Mouse (Mus musculus): ENCODE results near the gene Arih2. TPM values are rescaled to one million over a fixed set of nuclear protein-coding genes. Genes with fewer than 3 reads are reported as not detected.
A peak's percentile ranks its signal among the peaks of the same experiment; 100 is the strongest.

The Arih2 gene
- polyA plus RNA-seq, 1 experiment from 2014 or later = 46.7 TPM

DNA sequence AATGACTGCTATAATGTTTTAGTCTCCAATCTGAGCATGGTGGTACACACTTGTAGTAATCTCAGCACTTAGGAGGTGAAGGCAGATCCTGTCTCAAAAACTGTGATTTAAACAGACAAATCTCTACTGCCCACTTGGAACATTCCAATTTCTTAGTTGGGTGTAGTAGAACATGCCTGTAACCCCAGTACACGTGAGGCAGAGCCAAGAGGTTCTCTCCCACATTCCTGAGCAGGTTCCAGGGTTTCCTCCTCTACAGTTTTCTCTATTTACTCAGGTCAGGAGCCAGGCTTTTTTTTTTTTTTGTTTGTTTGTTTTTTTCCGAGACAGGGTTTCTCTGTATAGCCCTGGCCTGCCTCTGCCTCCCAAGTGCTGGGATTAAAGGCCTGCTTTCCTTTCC lies 49.2 kb downstream of the Arih2 start:
- no peak for ATAC-seq (ENCODE audit: low read depth)
- Histone ChIP-seq H3K9ac (ENCODE audit: low read length) (no peak overlapping the region), H3K4me3 (ENCODE audit: low read length) (no peak overlapping the region), H3K4me2 (ENCODE audit: low read depth, low read length) (no peak overlapping the region), H3K36me3 (ENCODE audit: control insufficient read depth, insufficient read depth, low read length) (peaks cover 15% of the 10 kb centered on the region), H3K27me3 (ENCODE audit: control insufficient read depth, insufficient read depth, low read depth, low read length) (no peaks in the 10 kb centered on the region), H3K9me3 (ENCODE audit: control insufficient read depth, low read length) (no peaks in the 10 kb centered on the region), H3K27ac (ENCODE audit: low read length) (no peak overlapping the region), H3K4me1 (replicated peaks; ENCODE audit: control insufficient read depth, insufficient read depth, low read length) (peaks cover 11% of the 10 kb centered on the region)
- 30% methylated on average over 2 of the region's 2 CpGs for WGBS

DNA sequence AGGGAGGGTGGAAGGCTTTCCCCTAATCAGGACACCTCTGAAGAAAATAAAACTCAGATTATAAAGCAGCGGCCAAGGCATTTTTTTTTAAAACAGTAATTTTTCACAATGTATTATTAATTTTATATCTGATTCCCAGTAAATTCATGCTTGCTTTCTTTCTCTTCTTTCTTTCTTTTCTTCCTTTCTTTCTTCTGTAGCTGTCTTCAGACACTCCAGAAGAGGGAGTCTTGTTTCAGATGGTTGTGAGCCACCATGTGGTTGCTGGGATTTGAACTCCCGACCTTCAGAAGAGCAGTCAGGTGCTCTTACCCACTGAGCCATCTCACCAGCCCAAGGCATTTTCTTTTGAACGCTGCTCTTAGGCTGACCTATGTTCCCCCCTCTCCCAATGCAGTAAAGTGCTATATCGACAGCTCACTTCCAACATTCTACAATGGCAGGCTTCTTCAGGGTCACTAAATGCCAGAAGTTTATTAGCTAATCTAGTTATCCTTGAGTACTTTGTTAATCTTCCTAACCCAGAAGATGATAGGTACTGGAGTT lies 50.1 kb downstream of the Arih2 start:
- 68% methylated on average over 4 of the region's 4 CpGs for WGBS
- ATAC-seq (ENCODE audit: low read depth) = no peak
- Histone ChIP-seq H3K27me3 (ENCODE audit: control insufficient read depth, insufficient read depth, low read depth, low read length) (no peaks in the 10 kb centered on the region), H3K4me3 (ENCODE audit: low read length) (no peak overlapping the region), H3K27ac (ENCODE audit: low read length) (no peak overlapping the region), H3K9me3 (ENCODE audit: control insufficient read depth, low read length) (no peaks in the 10 kb centered on the region), H3K4me1 (replicated peaks; ENCODE audit: control insufficient read depth, insufficient read depth, low read length) (peaks cover 11% of the 10 kb centered on the region), H3K4me2 (ENCODE audit: low read depth, low read length) (no peak overlapping the region), H3K36me3 (ENCODE audit: control insufficient read depth, insufficient read depth, low read length) (peaks cover 11% of the 10 kb centered on the region), H3K9ac (ENCODE audit: low read length) (no peak overlapping the region)

DNA sequence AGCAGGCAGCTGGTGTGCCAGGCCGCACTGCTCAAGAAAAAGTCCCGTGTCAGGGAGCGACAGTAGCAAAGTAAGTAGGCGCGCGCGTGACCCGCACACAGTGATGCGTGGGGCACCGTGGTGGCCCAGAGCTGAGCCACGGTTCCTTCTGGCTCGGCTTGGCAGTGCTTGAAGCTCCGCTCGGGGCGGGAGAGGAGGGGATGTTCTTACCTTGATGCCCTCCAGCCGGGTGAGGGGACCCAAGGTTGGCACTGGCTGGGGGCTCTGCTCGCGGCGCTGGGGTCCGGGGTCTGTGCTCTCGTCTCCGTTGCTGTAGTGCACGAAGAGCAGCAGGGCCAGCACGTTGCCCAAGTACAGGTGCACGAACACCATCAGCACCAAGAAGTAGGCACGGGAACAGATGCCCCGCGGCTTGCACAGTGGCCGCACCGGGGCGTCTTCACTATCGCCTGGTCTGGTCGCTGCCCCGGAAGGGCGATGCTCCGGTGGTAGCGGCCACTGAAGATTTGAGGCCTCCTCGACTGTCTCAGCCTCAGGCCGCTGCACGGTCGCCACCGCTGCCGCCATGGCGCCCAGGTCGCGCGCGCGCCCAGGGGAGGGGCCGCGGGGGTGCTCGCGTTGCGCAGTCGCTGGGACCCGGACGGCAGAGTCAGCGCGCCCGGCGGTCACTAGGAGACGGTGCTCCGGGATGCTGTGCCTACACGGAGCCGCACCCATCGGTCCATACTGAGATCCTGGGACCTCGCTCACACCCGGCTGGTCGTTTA lies 52.0 kb downstream of the Arih2 start, which contains the start of gene P4htm:
Gene P4htm (minus strand): TSS at position 670 of the 767 bp plus-strand sequence.
- no peaks in the 10 kb centered on the region for H3K36me3 ChIP-seq (ENCODE audit: control insufficient read depth, insufficient read depth, low read length)
- H3K4me1 ChIP-seq (replicated peaks; ENCODE audit: control insufficient read depth, insufficient read depth, low read length) = peaks cover 11% of the 10 kb centered on the region
- peak; percentile 88 for ATAC-seq (ENCODE audit: low read depth)
- H3K9ac ChIP-seq (ENCODE audit: low read length) = peak within 1 kb of the TSS; percentile 80
- no peak within 1 kb of the TSS for H3K27ac ChIP-seq (ENCODE audit: low read length)
- WGBS = 1% methylated on average over 59 of the region's 69 CpGs
- H3K4me2 ChIP-seq (ENCODE audit: low read depth, low read length) = peak within 1 kb of the TSS; percentile 92
- H3K9me3 ChIP-seq (ENCODE audit: control insufficient read depth, low read length) = no peaks in the 10 kb centered on the region
- peak within 1 kb of the TSS; percentile 85 for H3K4me3 ChIP-seq (ENCODE audit: low read length)
- H3K27me3 ChIP-seq (ENCODE audit: control insufficient read depth, insufficient read depth, low read depth, low read length) = no peaks in the 10 kb centered on the region

DNA sequence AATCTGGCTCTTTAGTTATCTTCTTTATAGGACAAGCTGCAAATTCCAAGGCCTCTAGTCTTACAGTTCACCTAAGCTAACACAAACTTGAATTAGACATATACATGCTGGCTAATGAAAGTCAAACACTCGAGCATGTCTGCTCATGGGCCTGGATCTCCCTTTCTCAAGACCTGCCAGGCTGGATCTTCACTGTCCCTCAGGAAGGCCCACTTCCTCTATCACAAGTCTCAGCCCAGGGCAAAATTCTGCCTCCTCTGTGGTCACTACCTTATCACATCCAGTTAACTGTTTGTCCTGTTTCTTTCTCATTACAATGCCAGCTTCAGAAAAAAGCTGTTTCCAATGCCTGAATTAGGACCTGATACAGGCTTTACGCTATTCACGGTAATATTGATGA lies 54.8 kb downstream of the Arih2 start:
- Histone ChIP-seq H3K9ac (ENCODE audit: low read length) (no peak overlapping the region), H3K4me1 (replicated peaks; ENCODE audit: control insufficient read depth, insufficient read depth, low read length) (peaks cover 11% of the 10 kb centered on the region), H3K4me2 (ENCODE audit: low read depth, low read length) (no peak overlapping the region), H3K36me3 (ENCODE audit: control insufficient read depth, insufficient read depth, low read length) (no peaks in the 10 kb centered on the region), H3K27ac (ENCODE audit: low read length) (no peak overlapping the region), H3K4me3 (ENCODE audit: low read length) (no peak overlapping the region), H3K9me3 (ENCODE audit: control insufficient read depth, low read length) (no peaks in the 10 kb centered on the region), H3K27me3 (ENCODE audit: control insufficient read depth, insufficient read depth, low read depth, low read length) (no peaks in the 10 kb centered on the region)
- ATAC-seq (ENCODE audit: low read depth) = no peak
- WGBS = 75% methylated on average over 3 of the region's 3 CpGs

DNA sequence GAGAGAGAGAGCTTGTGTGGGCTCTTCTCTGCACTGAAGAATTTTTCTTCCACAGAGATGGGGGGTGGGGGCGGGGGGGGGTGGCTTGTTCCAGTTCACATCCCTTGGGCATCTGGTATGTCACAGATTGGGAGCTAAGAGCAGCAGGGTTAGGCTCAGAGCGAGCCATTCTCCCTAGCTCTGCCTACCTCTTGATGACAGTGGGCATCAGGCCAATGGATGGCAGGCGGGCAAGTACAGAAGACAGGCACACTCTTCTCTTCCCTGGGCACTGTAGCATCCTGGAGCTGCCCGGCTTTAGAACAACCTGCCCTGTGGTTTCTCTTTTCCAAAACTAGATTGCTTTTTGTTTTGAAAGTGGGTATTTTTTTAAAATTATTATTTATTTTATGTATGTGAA lies 57.7 kb downstream of the Arih2 start:
- H3K27me3 ChIP-seq (ENCODE audit: control insufficient read depth, insufficient read depth, low read depth, low read length) = no peaks in the 10 kb centered on the region
- H3K9ac ChIP-seq (ENCODE audit: low read length) = no peak overlapping the region
- no peak for ATAC-seq (ENCODE audit: low read depth)
- peaks cover 14% of the 10 kb centered on the region for H3K4me1 ChIP-seq (replicated peaks; ENCODE audit: control insufficient read depth, insufficient read depth, low read length)
- no peak overlapping the region for H3K4me3 ChIP-seq (ENCODE audit: low read length)
- H3K36me3 ChIP-seq (ENCODE audit: control insufficient read depth, insufficient read depth, low read length) = no peaks in the 10 kb centered on the region
- no peak overlapping the region for H3K4me2 ChIP-seq (ENCODE audit: low read depth, low read length)
- H3K9me3 ChIP-seq (ENCODE audit: control insufficient read depth, low read length) = no peaks in the 10 kb centered on the region
- 77% methylated on average over 4 of the region's 4 CpGs for WGBS
- no peak overlapping the region for H3K27ac ChIP-seq (ENCODE audit: low read length)

DNA sequence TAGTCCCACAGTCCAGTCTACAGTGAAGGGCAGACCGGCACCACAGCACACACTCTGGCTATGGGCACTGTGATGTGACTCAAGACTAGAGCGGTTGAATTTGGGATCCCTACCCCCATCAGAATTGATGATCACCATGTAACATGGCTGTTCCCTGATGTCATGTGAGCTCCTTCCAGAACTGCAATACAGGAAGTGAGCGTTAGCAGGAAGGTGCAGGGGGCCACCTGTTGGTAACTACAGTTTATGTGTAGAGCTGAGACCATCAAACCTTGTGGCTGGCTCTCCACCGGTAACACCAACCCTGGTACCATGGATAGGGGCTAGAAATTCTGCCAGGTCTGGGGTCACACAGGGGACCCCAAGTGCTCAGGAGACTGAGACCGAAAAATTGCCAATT lies 60.0 kb downstream of the Arih2 start:
- H3K4me2 ChIP-seq (ENCODE audit: low read depth, low read length) = no peak overlapping the region
- H3K9ac ChIP-seq (ENCODE audit: low read length) = no peak overlapping the region
- H3K4me1 ChIP-seq (replicated peaks; ENCODE audit: control insufficient read depth, insufficient read depth, low read length) = peaks cover 14% of the 10 kb centered on the region
- no peak overlapping the region for H3K27ac ChIP-seq (ENCODE audit: low read length)
- H3K36me3 ChIP-seq (ENCODE audit: control insufficient read depth, insufficient read depth, low read length) = no peaks in the 10 kb centered on the region
- no peak for ATAC-seq (ENCODE audit: low read depth)
- H3K9me3 ChIP-seq (ENCODE audit: control insufficient read depth, low read length) = no peaks in the 10 kb centered on the region
- 62% methylated on average over 5 of the region's 5 CpGs for WGBS
- H3K27me3 ChIP-seq (ENCODE audit: control insufficient read depth, insufficient read depth, low read depth, low read length) = no peaks in the 10 kb centered on the region
- H3K4me3 ChIP-seq (ENCODE audit: low read length) = no peak overlapping the region

DNA sequence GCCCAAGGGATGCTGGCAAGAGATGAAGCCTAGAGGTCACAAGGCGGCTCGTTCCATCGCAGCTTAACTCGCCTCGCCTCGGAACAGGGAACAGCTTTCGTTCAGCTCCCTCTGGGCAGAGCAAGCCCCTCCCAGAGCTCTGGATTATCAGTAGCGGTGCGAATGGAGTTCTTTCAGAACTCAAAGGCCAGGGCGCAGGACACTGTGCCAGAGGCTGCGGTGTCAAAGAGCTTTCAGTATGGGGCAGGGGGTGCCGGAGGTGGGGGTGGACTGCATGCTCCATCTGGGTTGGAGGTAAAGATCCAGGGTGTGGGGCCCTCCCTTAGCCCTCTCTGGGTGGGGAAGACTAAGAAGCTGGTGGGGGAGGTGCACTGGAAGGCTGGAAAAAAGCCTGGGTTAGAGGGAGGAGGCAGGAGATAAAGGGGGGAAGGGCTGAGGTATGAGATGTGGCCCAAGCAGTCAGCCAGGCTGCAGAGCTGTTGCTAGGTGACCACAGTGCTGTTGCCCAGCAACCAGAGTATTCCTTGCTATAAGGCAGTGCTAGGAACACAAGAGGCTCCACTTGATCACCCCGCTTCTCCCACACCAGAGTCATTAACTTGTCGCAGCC lies 61.5 kb downstream of the Arih2 start:
- H3K4me2 ChIP-seq (ENCODE audit: low read depth, low read length) = peak overlapping the region; percentile 44
- peaks cover 14% of the 10 kb centered on the region for H3K4me1 ChIP-seq (replicated peaks; ENCODE audit: control insufficient read depth, insufficient read depth, low read length)
- ATAC-seq (ENCODE audit: low read depth) = peak; percentile 95
- H3K27me3 ChIP-seq (ENCODE audit: control insufficient read depth, insufficient read depth, low read depth, low read length) = no peaks in the 10 kb centered on the region
- H3K9ac ChIP-seq (ENCODE audit: low read length) = peak overlapping the region; percentile 34; the same call in 1 of the 2 replicates
- H3K4me3 ChIP-seq (ENCODE audit: low read length) = no peak overlapping the region
- WGBS = 6% methylated on average over 14 of the region's 14 CpGs
- H3K27ac ChIP-seq (ENCODE audit: low read length) = 0 out of 2 replicates have a peak overlapping the region, but pooled peaks have one; percentile 58
- no peaks in the 10 kb centered on the region for H3K9me3 ChIP-seq (ENCODE audit: control insufficient read depth, low read length)
- H3K36me3 ChIP-seq (ENCODE audit: control insufficient read depth, insufficient read depth, low read length) = no peaks in the 10 kb centered on the region

DNA sequence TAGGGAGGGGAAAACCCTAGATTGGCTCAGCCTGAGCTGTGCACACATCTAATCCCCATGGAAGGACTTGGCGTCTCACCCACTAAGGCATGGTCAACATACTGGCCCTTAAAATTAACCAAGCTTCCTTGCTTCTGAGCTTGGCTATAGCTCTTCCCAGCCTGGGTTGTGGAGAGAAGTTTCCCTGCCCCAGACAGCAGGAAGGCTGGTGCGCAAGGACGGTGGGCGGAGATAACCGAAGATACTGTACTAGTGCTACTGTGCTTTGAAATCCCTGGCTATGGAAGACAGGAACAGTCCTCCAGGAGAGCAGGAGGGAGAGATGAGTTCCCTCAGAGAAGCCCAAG lies 69.9 kb downstream of the Arih2 start:
- H3K36me3 ChIP-seq (ENCODE audit: control insufficient read depth, insufficient read depth, low read length) = peaks cover 15% of the 10 kb centered on the region
- H3K4me1 ChIP-seq (replicated peaks; ENCODE audit: control insufficient read depth, insufficient read depth, low read length) = peaks cover 24% of the 10 kb centered on the region
- no peaks in the 10 kb centered on the region for H3K27me3 ChIP-seq (ENCODE audit: control insufficient read depth, insufficient read depth, low read depth, low read length)
- no peaks in the 10 kb centered on the region for H3K9me3 ChIP-seq (ENCODE audit: control insufficient read depth, low read length)
- peak overlapping the region; percentile 93 for H3K9ac ChIP-seq (ENCODE audit: low read length)
- peak; percentile 8; the same call in 1 of the 2 replicates for ATAC-seq (ENCODE audit: low read depth)
- H3K27ac ChIP-seq (ENCODE audit: low read length) = peak overlapping the region; percentile 69
- H3K4me2 ChIP-seq (ENCODE audit: low read depth, low read length) = peak overlapping the region; percentile 89
- H3K4me3 ChIP-seq (ENCODE audit: low read length) = peak overlapping the region; percentile 83
- 57% methylated on average over 5 of the region's 5 CpGs for WGBS

DNA sequence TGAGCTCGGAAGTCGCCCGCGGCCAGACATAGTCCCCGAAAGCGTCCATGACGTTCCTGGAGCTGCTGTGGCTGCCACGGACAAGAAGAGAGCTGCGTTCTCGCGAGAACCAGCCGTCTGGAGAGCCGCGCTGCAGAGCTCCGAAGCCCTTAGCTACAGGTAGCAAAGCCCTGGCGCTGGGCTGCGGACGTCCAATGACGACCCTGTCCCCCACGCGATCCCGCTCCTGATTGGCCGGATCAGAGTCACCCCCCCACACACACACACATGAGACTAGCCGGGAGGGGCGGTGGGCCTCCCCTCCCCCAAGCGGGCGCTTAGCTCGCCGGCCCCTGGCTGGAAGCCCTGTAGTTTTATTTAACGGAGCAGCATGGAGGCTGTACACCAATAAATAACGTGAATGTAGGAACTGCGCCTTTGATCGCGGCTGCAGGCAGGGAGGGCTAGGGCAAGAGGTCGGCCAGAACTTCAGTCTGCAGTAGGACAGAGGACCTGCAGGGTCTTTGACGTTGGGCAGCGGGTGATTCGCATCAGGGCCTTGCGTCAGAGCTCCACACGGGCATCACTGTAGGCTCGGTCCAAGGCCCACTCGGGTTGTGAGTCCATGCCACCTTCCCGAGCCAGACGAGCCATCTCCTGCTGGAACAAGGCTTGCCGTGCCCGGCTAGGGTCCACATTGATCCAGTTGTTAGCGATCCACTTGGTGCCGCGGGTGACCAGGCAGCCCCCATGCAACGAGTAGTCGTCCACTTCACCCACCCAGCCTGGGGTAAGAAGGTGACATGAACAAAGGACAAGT lies 70.4 kb downstream of the Arih2 start, which contains the start of gene Wdr6:
Gene Wdr6 (minus strand): TSS at position 195 of the 799 bp plus-strand sequence.
- Histone ChIP-seq H3K36me3 (ENCODE audit: control insufficient read depth, insufficient read depth, low read length) (peaks cover 15% of the 10 kb centered on the region), H3K4me2 (ENCODE audit: low read depth, low read length) (peak within 1 kb of the TSS; percentile 89), H3K9ac (ENCODE audit: low read length) (peak within 1 kb of the TSS; percentile 93), H3K27ac (ENCODE audit: low read length) (peak within 1 kb of the TSS; percentile 95), H3K4me3 (ENCODE audit: low read length) (peak within 1 kb of the TSS; percentile 83), H3K9me3 (ENCODE audit: control insufficient read depth, low read length) (no peaks in the 10 kb centered on the region), H3K4me1 (replicated peaks; ENCODE audit: control insufficient read depth, insufficient read depth, low read length) (peaks cover 24% of the 10 kb centered on the region), H3K27me3 (ENCODE audit: control insufficient read depth, insufficient read depth, low read depth, low read length) (no peaks in the 10 kb centered on the region)
- WGBS = 3% methylated on average over 51 of the region's 51 CpGs
- ATAC-seq (ENCODE audit: low read depth) = peak; percentile 99
